Mouse (Mus musculus) lung, postnatal 36 days (tissue): Measurements from ENCODE around the gene Depdc5.

ENCODE experiments used
- DNase-seq: peaks from one replicate; pipeline ENCODE4 v3.0.0; 2022; ENCODE audit warnings: mixed read lengths

The Depdc5 gene

DNA sequence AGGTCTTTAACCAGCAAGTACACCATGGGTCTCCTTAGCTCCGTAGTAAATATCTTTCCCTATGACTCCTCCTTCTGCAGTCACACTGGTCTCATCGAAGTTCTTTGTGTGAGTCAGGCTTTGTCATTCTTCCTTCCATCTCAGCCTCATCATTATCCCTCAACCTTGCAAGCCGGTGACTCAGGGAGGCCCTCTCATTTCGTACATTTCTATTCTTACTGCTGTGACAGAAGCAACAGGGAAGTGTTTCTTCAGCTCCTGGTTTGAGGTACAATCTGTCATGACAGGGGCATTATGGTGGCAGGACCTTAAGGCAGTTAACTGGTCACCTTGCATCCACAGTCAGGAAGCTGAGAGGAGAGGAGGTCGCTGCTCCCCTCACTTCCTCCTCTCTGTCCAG, 139.3 kb downstream of the Depdc5 start:
- DNase-seq = no peak

- DNase-seq = no peak
These were observed 140.0 kb downstream of the Depdc5 start for GRCm38 (mm10) chr5:33003500-33003899.

- DNase-seq = no peak
These were observed 140.6 kb downstream of the Depdc5 start for GRCm38 (mm10) chr5:33004110-33004509.

- no peak for DNase-seq
These were observed 142.1 kb downstream of the Depdc5 start for GRCm38 (mm10) chr5:33005442-33006145.

- DNase-seq = no peak
These were observed 143.2 kb downstream of the Depdc5 start for GRCm38 (mm10) chr5:33006670-33007069.

GRCm38 (mm10) chr5:33007371-33007770, 143.9 kb downstream of the Depdc5 start:
- no peak for DNase-seq

DNA sequence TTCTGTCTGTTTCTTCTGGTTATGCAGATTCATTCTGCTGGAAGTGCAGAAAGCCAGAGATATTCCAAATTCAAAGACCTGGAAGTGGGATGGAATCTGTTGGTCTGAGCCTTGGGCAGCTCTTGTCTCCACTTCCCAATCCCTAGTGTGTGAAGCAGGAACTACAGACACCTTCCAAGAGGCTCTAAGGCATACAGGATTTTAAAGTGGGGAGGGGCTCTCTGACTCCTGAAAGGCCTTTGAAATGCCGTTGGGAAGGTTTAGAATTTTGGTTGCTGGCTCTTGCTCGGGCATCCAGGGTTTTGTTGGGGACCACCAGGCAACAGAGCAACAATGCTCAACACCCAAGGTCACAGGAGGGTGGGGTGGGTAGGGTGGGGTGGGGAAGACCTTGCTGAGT, 145.8 kb downstream of the Depdc5 start:
- DNase-seq = no peak

DNA sequence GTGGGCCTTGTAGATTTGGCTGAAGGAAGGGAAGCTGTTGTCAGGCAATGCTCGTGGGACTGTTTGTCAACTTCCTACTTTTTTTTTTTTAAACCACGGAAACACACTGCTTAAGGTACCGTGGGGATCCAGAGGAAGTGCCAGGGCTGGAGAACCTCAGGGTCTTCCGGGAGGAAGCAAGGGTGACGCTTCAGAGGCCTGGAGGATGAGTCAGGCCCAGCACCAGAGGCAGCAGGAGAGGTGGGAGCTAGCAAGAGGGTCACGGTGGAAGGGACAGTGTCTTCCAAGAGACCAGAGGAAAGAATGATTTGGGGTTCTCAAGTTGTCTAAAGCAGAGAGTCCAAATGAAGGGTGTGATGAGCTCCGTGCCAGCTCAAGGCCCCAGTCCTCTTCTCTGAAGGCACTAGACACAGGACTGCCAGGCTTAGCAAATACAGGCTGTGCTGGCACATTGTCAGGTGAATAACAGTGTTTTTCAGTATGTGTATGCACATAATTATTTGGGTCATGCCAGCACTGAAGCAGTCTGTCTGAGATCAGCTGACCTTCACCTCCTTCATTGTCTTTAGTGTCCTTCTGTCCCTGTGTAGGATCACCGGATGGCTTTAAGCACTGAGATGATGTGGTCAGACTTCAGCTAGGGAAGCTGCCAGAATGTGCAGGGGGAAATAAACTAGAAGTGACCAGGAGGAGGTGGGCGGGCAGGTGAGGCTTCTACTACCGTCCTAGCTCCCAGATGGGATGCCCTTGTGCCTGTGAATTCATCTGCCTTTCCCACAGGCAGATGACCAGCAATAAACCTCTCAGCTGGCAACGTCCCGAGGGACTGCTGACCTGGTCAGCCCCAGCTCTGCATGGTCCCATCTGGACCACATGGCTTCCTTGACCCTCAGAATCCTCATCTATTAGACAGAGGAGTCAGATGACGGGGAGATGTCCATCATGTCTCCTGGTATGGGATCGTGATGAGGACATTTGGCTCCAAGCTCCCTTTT, 146.6 kb downstream of the Depdc5 start:
- peak; percentile 32 for DNase-seq

DNA sequence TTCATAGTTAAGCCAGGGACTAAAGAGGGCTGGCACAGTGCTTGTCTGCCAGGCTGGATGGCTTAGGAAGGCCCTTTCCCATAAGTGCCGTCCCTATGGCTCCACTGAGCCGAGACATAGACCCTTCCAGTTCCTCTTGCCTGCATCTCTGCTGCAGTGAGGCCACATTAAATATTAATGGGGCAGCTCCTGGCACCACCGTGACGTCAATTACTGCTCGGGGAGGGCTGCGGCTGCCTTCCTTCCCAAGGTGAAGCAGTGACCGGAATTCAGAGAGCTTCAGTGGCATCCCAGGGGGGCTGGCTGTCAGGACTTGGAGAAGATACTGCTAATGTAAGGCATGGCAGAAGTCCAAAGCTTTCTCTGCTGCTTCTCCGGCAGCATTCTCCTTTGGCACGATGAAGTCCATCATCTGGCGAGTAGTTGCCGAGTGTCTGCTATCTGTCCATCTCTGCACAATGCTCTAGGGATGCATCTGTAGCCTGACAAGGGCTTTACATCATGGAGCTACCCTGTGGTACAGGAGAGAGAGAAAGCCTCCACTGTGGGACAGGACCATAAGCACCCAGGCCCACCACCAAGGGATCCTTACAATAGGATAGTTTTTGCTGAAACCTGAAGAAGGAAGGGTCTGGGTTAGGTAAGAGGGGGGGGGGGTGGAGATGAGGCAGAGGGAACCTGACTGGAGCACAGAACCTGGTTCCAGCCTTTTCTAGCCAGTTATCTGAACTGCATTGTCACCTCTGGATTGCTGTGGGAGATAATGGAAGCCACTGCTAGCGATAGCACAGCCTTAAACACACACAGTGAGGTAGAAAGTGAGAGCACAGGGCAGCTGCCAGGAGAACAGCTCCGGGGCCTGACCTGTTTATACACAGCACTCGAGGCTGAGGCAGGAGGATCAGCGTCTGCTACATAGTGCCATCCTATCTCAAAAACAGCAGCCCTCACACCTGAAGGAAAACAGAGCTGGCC, 147.9 kb downstream of the Depdc5 start:
- DNase-seq = no peak

DNA sequence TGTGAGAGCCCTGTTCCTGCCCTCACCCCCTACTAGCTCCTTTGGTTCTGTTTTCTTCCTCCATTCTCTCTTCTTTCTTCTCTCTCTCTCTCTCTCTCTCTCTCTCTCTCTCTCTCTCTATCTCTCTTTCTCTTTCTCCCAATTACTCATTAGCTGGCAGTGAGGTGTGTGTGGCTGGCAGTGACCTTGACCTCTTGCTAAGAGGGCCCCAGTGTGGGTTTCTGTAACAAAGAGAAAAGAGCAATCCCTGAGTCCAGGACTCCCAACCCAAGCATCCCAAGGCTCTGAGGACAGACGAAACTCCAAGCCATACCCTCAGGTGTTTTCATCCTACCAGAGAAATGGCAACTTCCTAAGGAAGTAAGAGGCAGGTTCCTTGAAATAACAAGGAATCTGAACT, 150.6 kb downstream of the Depdc5 start:
- DNase-seq = no peak

DNA sequence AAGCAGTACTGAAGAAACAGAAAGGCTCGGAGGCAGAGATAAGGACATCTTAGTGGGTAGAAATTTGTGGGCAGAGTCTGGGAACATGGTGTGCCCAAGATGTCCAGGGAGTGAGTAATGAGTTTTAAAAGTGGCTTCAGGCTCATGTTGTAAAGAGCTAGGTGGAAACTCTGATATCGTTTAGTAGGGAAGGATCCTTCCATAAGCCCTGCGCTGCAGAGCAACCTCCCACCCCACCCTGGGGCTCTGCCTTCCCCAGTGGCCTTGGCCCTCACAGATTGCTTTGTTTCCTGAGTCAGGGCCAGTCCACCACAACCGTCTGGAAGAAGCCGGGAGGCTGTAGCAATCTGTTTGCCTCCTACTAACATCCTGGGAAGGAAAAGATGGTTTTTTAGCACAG, 152.1 kb downstream of the Depdc5 start:
- no peak for DNase-seq

DNA sequence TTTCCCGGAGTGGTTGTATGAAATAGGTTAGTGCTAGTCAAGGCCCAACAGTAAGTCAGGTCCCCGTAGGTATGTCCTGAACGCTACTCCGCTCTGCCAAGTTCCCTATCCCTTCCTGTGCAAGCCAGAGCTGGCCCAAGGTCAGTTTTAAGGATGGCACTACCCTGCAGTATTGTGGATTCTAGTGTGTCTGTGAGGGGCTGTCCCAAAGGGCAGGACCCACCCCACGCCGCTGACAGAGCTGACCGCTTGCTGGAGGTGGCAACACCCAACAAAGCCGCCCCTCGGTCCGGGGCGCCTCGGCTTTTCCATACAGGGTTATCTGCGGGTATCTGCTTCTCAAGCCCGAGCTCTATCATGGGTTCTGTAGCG, 154.7 kb downstream of the Depdc5 start:
- DNase-seq = no peak

- peak; percentile 97 for DNase-seq
These were observed 155.3 kb downstream of the Depdc5 start, which contains the start of gene Ywhah for GRCm38 (mm10) chr5:33018561-33019425. Ywhah (plus strand) TSS chr5:33018816.

GRCm38 (mm10) chr5:33019426-33019821, 155.9 kb downstream of the Depdc5 start:
- DNase-seq = peak; percentile 14

DNA sequence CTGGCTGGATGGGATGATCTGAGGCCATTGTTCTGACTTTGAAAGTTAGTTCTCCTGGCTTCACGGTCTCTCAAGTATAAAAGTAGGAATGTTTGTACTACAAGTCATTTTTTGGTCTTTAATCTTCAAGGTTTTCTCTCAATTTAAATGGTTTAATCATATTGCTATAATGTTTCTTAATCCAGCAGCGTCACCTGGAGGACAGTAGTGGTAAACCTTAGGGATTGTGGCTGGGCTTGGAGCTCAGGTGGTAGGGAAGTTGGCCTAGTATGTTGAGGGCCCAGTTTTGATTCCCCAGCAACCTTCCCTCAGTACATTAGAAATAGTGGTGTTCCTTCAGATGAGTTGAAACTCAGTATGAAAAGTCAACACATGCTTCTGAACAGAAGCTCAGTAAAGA, 158.1 kb downstream of the Depdc5 start:
- peak; percentile 61 for DNase-seq

DNA sequence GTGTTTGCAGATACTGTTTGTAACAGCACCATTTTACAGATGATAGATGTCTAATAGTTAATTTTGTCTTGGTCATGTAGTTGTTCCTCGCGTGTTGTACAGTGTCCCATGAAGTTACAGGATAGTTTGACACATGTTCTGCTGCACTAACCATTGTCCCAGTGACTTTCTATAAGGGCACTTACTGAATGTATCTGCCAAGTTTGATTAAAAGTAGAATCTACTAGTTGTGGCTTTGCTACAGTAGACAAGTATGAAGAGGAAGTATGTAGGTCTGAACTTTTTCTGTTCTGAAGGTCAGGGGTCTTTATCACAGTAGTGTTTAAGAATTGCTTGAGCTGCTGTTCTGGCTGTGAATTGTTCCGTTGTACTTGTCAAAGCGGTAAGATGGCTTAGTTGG, 159.8 kb downstream of the Depdc5 start:
- DNase-seq = no peak

DNA sequence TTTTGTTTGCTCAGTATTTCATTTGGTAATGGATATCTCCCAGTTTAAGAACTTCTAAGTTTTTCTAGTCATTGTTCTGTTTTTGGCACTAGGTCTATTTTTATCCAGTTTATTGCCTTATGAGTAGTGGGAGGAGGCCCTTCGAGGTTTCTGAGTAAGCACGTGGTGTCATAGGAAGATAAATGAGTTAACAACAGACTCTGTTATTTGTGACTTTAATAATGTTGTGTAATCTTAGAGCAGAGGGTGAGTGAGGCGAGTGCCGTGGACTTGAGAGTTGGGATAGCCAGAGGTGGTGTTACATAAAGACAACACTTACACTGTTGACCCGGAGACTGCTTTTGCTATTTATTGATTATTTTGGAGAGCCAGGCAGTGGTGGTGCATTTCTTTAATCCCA, 161.0 kb downstream of the Depdc5 start:
- DNase-seq = peak; percentile 34

DNA sequence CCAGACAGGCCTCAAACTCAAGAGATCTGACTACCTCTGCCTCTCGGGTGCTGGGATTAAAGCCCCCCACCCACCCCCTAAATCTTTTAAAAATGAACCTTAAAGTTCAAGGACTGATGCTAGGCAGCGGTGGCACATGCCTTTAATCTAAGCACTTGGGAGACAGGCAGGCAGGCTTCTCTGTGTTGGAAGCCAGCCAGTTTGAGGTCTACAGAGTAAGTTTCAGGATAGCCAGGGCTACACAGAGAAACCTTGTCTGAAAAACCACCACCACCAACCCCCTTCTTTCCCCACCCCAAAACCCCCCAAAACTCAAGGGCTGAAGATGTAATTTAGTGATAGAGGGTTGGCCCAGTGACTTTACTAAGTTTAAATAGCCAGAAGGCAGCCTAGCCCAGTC, 165.2 kb downstream of the Depdc5 start:
- DNase-seq = no peak

GRCm38 (mm10) chr5:33030425-33031175, 167.1 kb downstream of the Depdc5 start:
- no peak for DNase-seq

DNA sequence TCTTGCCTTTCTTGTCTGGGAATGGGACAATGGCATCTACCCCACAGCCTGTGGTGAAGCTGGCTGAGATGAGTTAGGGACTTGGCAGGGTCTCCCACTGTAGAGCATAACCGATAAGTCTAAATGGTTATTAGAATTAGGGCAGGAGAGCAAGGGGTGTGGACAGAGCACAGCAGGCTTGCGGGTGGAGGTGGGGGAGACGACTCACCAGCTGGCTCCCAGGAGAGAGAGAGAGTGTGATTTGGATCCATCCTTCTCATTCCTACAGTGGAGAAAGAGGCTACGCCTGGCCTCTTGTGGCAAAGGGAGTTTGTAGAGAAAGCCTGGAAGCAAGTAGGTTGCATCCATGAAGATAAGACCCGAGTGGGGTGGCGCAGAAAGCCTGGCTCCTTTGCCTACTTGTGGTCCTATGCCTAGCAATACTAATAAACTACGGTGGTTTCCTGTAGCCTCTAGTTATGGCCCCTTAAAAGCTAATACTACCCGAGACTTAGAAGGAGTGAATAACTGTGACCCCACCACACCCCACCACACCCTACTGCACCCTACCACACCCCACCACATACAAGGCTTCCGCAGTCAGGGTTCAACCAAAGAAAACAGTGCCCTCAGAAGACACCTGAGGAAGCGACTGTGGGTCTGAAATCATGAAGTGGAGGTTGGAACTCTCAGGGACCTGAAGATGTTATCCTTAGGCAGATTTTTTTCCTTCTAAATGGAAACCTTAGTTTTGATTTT, 168.7 kb downstream of the Depdc5 start:
- no peak for DNase-seq
